Mouse (Mus musculus) forebrain, embryonic 11.5 days (tissue): ENCODE results near the gene Dhh. TPM values are rescaled to one million over a fixed set of nuclear protein-coding genes. Genes with fewer than 3 reads are reported as not detected.

Experiments
- ATAC-seq: fragments of 200-750 bp; cut with Nextera tagmentation; replicated peaks from 2 replicates; pipeline ENCODE4 v1.8.0; 2017; ENCODE audit warnings: moderate TSS enrichment; ENCODE audit not compliant: low FRiP score
- DNase-seq: peaks from one replicate; pipeline ENCODE4 v3.0.0-alpha.2; 2017; ENCODE audit warnings: low spot score
- H3K27ac ChIP-seq: fragments of 300-500 bp; sonication (generic); 2 replicates; pipeline ENCODE4 v1.5.1; 2014; ENCODE audit warnings: low read depth, low read length
- H3K27me3 ChIP-seq: fragments of 300-500 bp; sonication (generic); 2 replicates; pipeline ENCODE4 v1.6.1; 2014; ENCODE audit warnings: mild to moderate bottlenecking, low read length, mixed read lengths; ENCODE audit not compliant: control insufficient read depth, insufficient read depth
- H3K36me3 ChIP-seq: fragments of 300-500 bp; sonication (generic); 2 replicates; pipeline ENCODE4 v1.6.1; 2014; ENCODE audit warnings: mild to moderate bottlenecking, low read length, moderate library complexity, mixed read lengths; ENCODE audit not compliant: control insufficient read depth, insufficient read depth
- H3K4me1 ChIP-seq: fragments of 300-500 bp; sonication (generic); replicated peaks from 2 replicates; pipeline ENCODE4 v1.6.1; 2014; ENCODE audit warnings: low read length, mixed read lengths; ENCODE audit not compliant: control insufficient read depth, insufficient read depth
- H3K4me2 ChIP-seq: fragments of 300-500 bp; sonication (generic); 2 replicates; pipeline ENCODE4 v1.6.1; 2014; ENCODE audit warnings: low read depth, mild to moderate bottlenecking, low read length, moderate library complexity, mixed read lengths; ENCODE audit not compliant: severe bottlenecking
- H3K4me3 ChIP-seq: fragments of 300-500 bp; sonication (generic); 2 replicates; pipeline ENCODE4 v1.5.1; 2014; ENCODE audit warnings: low read depth, low read length
- H3K9ac ChIP-seq: fragments of 300-500 bp; sonication (generic); 2 replicates; pipeline ENCODE4 v1.6.1; 2014; ENCODE audit warnings: low read length
- H3K9me3 ChIP-seq: fragments of 300-500 bp; sonication (generic); 2 replicates; pipeline ENCODE4 v1.6.1; 2016; ENCODE audit warnings: low read length, mixed read lengths; ENCODE audit not compliant: control insufficient read depth
- WGBS: fragments of 180-500 bp; shearing (Covaris S2); extraction: QIAGEN DNeasy Blood & Tissue Kit; methylation state at CpG from one replicate; pipeline ENCODE4 v1.1.7; 2014; 5-methylcytosine and 5-hydroxymethylcytosine counted together
- polyA plus RNA-seq: library from polyadenylated mRNA; unstranded; fragments of >200 nt; fragmentation: Nextera tagmentation; extraction: Ambion mirVana; gene quantifications from 2 replicates; pipeline ENCODE4 v1.2.1, GENCODE M21; 2014

Gene Dhh
- polyA plus RNA-seq, 1 experiment from 2014 or later, result 0.28 TPM

DNA sequence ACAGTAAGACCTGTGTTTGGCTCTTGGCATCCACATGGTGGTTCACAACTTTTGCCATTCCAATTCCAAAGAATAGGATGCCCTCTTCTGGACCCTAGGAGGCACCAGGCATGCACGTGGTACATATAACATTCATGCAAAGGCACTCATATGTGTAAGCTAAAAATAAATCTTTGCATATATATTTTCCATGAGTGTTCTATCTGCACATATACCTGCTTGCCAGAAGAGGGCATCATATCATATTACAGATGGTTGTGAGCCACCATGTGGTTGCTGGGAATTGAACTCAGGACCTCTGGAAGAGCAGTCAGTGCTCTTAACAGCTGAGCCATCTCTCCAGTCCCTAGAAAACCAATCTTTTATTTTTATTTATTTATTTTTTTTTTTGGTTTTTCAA is 3.2 kb upstream of the Dhh start:
- ATAC-seq, result no peak
- H3K9me3 ChIP-seq, result no peaks in the 10 kb centered on the region
- no peak overlapping the region for H3K9ac ChIP-seq
- WGBS, result 67% methylated on average over 1 of the region's 1 CpGs
- H3K27me3 ChIP-seq, result peaks cover 30% of the 10 kb centered on the region
- H3K4me2 ChIP-seq, result no peak overlapping the region
- no peak overlapping the region for H3K27ac ChIP-seq
- DNase-seq, result no peak
- H3K4me1 ChIP-seq, result peaks cover 13% of the 10 kb centered on the region
- no peak overlapping the region for H3K4me3 ChIP-seq
- peaks cover 6% of the 10 kb centered on the region; the same call in 1 of the 2 replicates for H3K36me3 ChIP-seq

GRCm38 (mm10) chr15:98897495-98897894 is 845 bp downstream of the Dhh start:
- H3K27ac ChIP-seq, result no peak overlapping the region
- H3K9me3 ChIP-seq, result no peaks in the 10 kb centered on the region
- ATAC-seq (no peak), DNase-seq (no peak)
- H3K36me3 ChIP-seq, result no peaks in the 10 kb centered on the region
- peaks cover 37% of the 10 kb centered on the region for H3K4me1 ChIP-seq
- H3K9ac ChIP-seq, result 0 out of 2 replicates have a peak overlapping the region, but pooled peaks have one; percentile 17
- WGBS, result 2% methylated on average over 10 of the region's 10 CpGs
- H3K4me2 ChIP-seq, result 0 out of 2 replicates have a peak overlapping the region, but pooled peaks have one; percentile 5
- H3K27me3 ChIP-seq, result peaks cover 70% of the 10 kb centered on the region
- H3K4me3 ChIP-seq, result peak overlapping the region; percentile 16; the same call in 1 of the 2 replicates

DNA sequence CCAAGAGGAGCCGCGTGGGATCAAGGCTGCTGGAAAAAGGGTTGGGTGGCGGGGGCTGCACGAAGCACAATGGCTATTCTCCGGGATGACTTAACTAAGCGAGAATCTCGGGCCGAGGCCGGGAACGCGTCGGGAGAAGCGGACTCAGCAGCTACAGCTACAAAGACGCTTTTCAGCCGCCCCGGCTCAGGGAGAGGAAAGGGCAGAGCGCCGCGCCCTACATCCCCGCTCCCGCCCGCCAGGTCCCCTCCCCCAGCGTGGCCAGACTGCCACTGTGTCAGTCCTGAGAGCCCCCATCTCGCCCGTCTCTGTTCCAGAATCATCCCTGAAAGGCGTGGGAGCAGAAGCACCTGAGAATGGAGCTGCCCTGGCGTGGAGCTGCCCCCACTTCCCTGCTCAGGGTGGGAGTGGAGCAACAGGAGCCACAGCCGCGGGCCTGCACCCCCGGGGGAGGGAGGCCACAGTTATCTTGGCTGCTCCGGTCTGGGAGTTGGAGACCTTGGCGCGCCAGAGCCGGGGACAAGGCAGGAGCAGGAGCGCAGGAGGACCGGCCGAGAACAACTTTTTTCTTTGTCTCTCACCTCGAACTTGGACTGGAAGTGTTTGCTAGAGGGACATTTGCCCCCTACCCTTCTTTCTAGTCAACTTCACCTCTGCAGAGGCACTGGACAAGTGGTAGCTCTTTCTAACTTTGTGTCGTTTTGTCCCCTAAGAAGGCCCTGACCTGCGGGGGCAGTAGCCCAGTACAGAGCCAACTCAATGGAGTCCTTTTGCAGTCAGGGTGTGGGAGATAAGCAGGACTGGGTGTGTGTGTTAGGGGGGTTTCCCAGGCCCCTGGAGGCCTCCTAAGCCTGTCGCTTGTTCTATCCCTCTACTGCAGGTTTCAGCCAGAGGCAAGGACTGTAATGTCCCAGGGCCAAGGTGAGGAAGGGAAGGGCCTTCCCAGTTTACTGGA is 2.4 kb downstream of the Dhh start:
- Histone ChIP-seq H3K4me1 (peaks cover 37% of the 10 kb centered on the region), H3K4me2 (peak overlapping the region; percentile 46), H3K27ac (no peak overlapping the region), H3K36me3 (no peaks in the 10 kb centered on the region), H3K27me3 (peaks cover 85% of the 10 kb centered on the region), H3K9me3 (no peaks in the 10 kb centered on the region), H3K4me3 (peak overlapping the region; percentile 27), H3K9ac (peak overlapping the region; percentile 56)
- WGBS, result under 1% methylated on average over 40 of the region's 41 CpGs
- ATAC-seq (peak; percentile 29; the same call in 1 of the 2 replicates), DNase-seq (peak; percentile 78)

DNA sequence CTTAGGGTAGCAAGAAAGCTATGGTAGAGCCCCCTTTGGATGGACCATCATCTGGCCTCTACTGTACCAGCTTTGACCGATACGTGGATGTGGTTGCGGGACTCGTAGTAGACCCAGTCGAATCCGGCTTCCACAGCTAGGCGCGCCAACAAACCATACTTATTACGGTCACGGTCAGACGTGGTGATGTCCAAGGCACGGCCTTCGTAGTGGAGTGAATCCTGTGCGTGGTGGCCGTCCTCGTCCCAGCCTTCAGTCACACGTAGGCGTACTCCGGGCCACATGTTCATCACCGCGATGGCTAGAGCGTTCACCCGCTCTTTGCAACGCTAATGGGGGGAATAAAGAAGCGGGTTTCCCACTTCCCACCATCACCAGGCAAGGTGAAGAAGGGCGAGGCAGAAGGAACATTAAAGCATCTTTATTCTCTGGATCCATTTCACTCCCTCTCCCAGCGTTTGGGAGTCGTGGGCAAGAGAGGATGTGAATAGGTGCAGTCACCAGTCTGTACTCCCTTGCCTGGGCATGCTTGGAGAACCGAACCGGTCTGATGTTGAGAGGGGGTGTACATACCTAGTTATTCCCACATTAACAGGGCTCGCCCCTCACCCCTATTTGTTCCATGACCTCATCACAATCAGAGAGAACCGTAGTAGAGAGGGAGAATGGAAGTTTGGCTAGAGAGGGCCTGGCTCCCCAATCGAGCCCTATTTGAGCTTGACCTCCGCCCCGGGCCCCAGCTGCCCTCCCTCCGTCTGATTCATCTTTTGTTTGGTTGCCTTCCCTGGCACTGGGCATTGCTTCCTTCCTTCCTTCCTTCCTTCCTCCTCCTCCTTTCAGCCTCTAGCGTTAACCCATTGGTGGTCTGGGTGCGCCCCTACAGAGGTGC is 3.4 kb downstream of the Dhh start:
- H3K4me1 ChIP-seq, result peaks cover 37% of the 10 kb centered on the region
- WGBS, result 3% methylated on average over 38 of the region's 38 CpGs
- DNase-seq (no peak), ATAC-seq (no peak)
- H3K36me3 ChIP-seq, result no peaks in the 10 kb centered on the region
- no peaks in the 10 kb centered on the region for H3K9me3 ChIP-seq
- H3K4me2 ChIP-seq, result peak overlapping the region; percentile 78
- H3K27me3 ChIP-seq, result peaks cover 86% of the 10 kb centered on the region
- H3K27ac ChIP-seq, result no peak overlapping the region
- H3K4me3 ChIP-seq, result peak overlapping the region; percentile 42
- peak overlapping the region; percentile 56 for H3K9ac ChIP-seq

DNA sequence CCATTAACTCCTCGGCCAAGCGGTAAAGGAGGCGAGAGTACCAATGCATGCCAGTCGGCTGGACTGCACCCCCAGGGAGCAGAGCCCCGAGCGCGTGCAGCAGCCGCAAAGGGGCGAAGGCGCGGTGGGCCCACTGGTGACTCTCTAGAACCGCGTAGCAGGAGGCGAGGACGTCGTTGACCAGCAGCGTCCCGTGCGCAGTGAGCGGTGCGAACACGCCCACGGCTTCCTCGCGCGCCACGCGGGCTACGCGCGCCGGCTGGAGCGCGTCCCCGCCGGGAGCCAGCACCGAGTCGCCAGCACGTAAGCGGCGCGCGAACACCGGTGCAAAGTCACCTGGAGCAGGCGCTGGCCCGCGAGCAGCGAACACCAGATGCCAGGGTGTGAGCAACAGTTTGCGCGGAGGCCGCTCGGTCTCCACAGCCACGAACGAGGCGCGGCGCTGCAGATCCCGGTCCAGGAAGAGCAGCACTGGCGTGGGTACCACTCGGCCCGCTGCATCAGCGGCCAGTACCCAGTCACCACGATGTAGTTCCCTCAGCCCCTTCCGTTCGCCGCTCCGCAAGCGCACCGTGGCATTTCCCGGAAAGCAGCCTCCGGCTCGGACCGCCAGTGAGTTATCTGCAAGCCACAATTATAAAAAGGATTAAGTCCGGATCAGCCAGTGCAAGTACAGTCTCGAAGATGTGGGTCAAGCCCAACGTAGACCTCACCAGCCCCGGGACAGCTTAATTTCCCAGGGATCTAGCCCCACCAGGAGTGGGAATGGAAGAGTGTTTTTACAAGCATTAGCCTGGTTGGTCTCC is 4.2 kb downstream of the Dhh start, which contains the start of gene Rhebl1:
Rhebl1 (minus strand) TSS at position 601 of the 806 bp plus-strand sequence.
- H3K4me2 ChIP-seq, result peak within 1 kb of the TSS; percentile 78
- under 1% methylated on average over 77 of the region's 77 CpGs for WGBS
- H3K27ac ChIP-seq, result no peak within 1 kb of the TSS
- DNase-seq, result peak; percentile 73
- H3K4me3 ChIP-seq, result peak within 1 kb of the TSS; percentile 42
- no peak for ATAC-seq
- H3K27me3 ChIP-seq, result peaks cover 82% of the 10 kb centered on the region
- H3K9me3 ChIP-seq, result no peaks in the 10 kb centered on the region
- peaks cover 37% of the 10 kb centered on the region for H3K4me1 ChIP-seq
- H3K36me3 ChIP-seq, result no peaks in the 10 kb centered on the region
- H3K9ac ChIP-seq, result peak within 1 kb of the TSS; percentile 56

DNA sequence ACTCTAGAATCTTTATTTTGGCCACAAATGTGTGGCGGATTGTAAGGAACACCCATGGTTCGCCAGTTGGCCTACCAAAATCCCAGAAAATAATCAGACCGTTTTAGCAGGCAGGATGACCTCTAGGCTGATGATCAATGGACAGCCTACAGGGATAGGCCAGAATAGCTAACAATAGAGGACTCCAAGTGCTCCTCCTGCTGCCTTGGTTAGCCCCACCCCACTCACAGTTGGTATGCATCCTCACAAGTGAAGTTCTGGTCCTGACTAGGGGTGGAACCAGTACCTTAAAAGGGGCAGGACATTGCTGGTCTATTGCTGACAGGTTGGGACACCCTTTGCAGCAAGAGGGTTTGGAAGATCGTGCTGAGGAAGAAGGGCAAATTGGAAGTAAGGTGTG is 5.3 kb downstream of the Dhh start:
- no peak overlapping the region for H3K27ac ChIP-seq
- H3K9ac ChIP-seq, result no peak overlapping the region
- 40% methylated on average over 4 of the region's 4 CpGs for WGBS
- H3K4me3 ChIP-seq, result no peak overlapping the region
- no peak for DNase-seq
- peaks cover 71% of the 10 kb centered on the region for H3K27me3 ChIP-seq
- H3K36me3 ChIP-seq, result no peaks in the 10 kb centered on the region
- ATAC-seq, result no peak
- H3K9me3 ChIP-seq, result no peaks in the 10 kb centered on the region
- no peak overlapping the region for H3K4me2 ChIP-seq
- H3K4me1 ChIP-seq, result peaks cover 31% of the 10 kb centered on the region

DNA sequence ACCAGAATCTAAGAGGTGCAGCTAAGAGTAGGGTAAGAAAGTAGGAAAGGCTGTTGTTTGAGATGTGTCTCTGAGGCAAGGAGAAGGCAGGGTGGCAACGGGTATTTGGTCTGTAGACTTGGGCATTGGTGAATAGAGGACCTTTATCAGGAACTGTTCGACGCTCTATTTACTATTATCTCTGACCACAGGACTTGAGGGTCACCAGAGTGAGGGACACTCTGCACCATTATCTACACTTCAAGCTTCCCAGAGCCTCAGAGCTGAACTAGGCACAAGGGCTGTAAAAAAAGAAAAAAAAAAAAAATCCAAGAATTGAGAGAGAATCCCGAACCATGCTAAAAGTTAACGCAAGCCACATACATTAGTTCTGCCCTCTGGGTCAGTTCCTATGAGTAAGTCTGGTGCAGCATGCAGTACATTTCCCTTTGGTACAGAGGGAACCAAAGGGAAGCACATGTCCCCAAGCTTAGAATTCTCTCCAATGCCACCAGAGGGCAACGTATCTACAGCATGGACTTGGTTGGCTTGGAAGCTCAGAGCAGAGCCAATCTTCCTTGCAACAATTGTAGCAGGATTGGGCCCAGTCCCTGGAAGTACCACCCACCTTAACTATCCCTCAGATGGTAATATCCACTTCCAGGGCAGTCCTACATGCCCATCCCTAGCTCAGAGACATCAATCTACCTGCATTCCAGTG is 6.3 kb downstream of the Dhh start:
- WGBS, result 48% methylated on average over 6 of the region's 6 CpGs
- H3K4me3 ChIP-seq, result no peak overlapping the region
- H3K9ac ChIP-seq, result no peak overlapping the region
- no peaks in the 10 kb centered on the region for H3K9me3 ChIP-seq
- no peaks in the 10 kb centered on the region for H3K36me3 ChIP-seq
- H3K4me1 ChIP-seq, result peaks cover 24% of the 10 kb centered on the region
- DNase-seq (peak; percentile 68), ATAC-seq (peak; percentile 61; the same call in 1 of the 2 replicates)
- H3K27ac ChIP-seq, result no peak overlapping the region
- no peak overlapping the region for H3K4me2 ChIP-seq
- H3K27me3 ChIP-seq, result peaks cover 61% of the 10 kb centered on the region
